ENCODE assay signal across 13 mouse cellular contexts in the genomic region with DNA sequence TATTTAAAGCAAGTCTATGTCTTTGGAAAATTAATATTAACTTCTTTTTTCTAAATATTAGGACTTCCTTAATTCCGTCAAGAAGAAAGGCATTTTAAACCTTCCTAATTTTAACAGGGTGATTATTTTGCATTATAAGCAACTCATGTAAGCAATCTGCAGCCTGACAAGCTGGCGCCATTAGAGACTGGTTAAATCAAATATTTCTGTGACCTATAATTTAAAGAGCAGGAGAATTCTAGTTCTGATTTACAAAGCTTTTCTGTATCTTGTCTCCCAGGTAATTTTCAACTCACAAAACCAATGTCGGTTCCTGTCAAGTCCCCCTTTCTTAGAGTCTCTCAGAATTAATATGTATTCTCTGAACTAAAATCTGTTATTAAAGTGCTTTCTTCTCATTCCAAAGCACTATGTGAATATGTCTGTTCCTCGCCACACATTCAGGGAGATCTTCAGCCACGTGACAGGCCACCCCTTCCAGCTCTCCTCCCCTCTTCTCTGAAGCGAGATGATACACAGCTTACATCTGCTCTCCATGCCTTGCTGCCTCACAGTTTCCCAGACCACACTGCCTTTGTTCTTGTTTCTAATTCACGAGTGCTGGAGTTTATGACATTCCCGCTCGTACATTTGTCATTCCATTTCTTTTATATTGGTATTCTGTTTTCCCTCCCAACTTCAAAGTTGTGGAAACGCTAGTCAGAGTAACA.
DNase-seq lines count a peak whose midpoint lies in the region; ATAC-seq lines count a peak whose summit lies in the region.
"Had no signal": no experiment of that assay in that cellular context is flagged by ENCODE, and none has a peak within 500 bp of the region (broad histone marks: within the 10 kb centered on the region; RNA-seq: fewer than 3 reads in every experiment).

No protein-coding gene starts in this region.

- no peaks in the 10 kb centered on the region for H3K9me3 ChIP-seq in forebrain, embryonic 16.5 days (ENCODE audit: control insufficient read depth, low read length)
- H3K9me3 ChIP-seq in midbrain, embryonic 12.5 days: no peaks in the 10 kb centered on the region
- H3K9me3 ChIP-seq: heart, embryonic 15.5 days had no signal

- no peak overlapping the region for H3K4me3 ChIP-seq in forebrain, embryonic 16.5 days (replicated peaks; ENCODE audit: low read length)
- H3K4me3 ChIP-seq in midbrain, embryonic 12.5 days: no peak overlapping the region
- H3K4me3 ChIP-seq: heart, embryonic 15.5 days had no signal

- no peak overlapping the region for H3K9ac ChIP-seq in forebrain, embryonic 16.5 days (replicated peaks; ENCODE audit: low read depth, low read length)
- H3K9ac ChIP-seq in midbrain, embryonic 12.5 days (replicated peaks): no peak overlapping the region
- H3K9ac ChIP-seq: heart, embryonic 15.5 days had no signal

- no peak overlapping the region; the same call in 1 of the 2 replicates for H3K4me2 ChIP-seq in forebrain, embryonic 16.5 days (ENCODE audit: low read length)
- no peak overlapping the region for H3K4me2 ChIP-seq in midbrain, embryonic 12.5 days (replicated peaks)
- H3K4me2 ChIP-seq: heart, embryonic 15.5 days had no signal

- 40% methylated on average over 10 of the region's 10 CpGs for WGBS in forebrain, embryonic 16.5 days
- WGBS in midbrain, embryonic 12.5 days: 55% methylated on average over 10 of the region's 10 CpGs

- peak; percentile 93 for ATAC-seq in forebrain, embryonic 16.5 days
- peak; percentile 63; the same call in 1 of the 2 replicates for ATAC-seq in midbrain, embryonic 12.5 days (ENCODE audit: low FRiP score, low read depth)
- no peak for ATAC-seq in activated CD4-positive, CD25-positive, alpha-beta regulatory T cell, adult 4 months

- no peak overlapping the region for H3K27ac ChIP-seq in forebrain, embryonic 16.5 days (ENCODE audit: low read length)
- H3K27ac ChIP-seq in midbrain, embryonic 12.5 days (replicated peaks): no peak overlapping the region
- H3K27ac ChIP-seq: heart, embryonic 15.5 days; kidney, postnatal 0 days had no signal

- 0 out of 2 replicates have a peak, but pooled peaks cover 3% of the 10 kb centered on the region for H3K4me1 ChIP-seq in forebrain, embryonic 16.5 days (replicated peaks; ENCODE audit: control insufficient read depth, insufficient read depth, low read length)
- peaks cover 3% of the 10 kb centered on the region; the same call in 1 of the 2 replicates for H3K4me1 ChIP-seq in midbrain, embryonic 12.5 days
- H3K4me1 ChIP-seq: heart, embryonic 15.5 days had no signal

- DNase-seq in Muller cell, postnatal 12 days (ENCODE audit: inconsistent ontology term): peak; percentile 36
- DNase-seq in cerebellum, postnatal 14 days: peak; percentile 72 to 74
- DNase-seq in spleen, postnatal 14 days (ENCODE audit: low spot score in 2 of 2): no peak
- no peak for DNase-seq in adrenal gland, adult 8-10 months
- DNase-seq in urinary bladder, adult 18-20 months (ENCODE audit: low spot score in 2 of 2): no peak
- DNase-seq: lung, adult 18-20 months; thymus, adult 18-20 months had no signal

- H3K27me3 ChIP-seq in forebrain, embryonic 16.5 days (replicated peaks; ENCODE audit: control insufficient read depth, insufficient read depth, low read length): no peaks in the 10 kb centered on the region
- no peaks in the 10 kb centered on the region for H3K27me3 ChIP-seq in midbrain, embryonic 12.5 days
- H3K27me3 ChIP-seq: CH12.LX; heart, embryonic 15.5 days had no signal

- H3K36me3 ChIP-seq in forebrain, embryonic 16.5 days (ENCODE audit: control insufficient read depth, insufficient read depth): no peaks in the 10 kb centered on the region
- H3K36me3 ChIP-seq in midbrain, embryonic 12.5 days: no peaks in the 10 kb centered on the region
- H3K36me3 ChIP-seq: heart, embryonic 15.5 days had no signal

Comparison
In these comparisons a context has a peak if more than half of its experiments do, and no peak if none do; other contexts are left out.
1. DNase-seq: peak in Muller cell, postnatal 12 days (single experiment) and cerebellum, postnatal 14 days (2 of 2); none in spleen, postnatal 14 days (0 of 2), adrenal gland, adult 8-10 months (single experiment) and urinary bladder, adult 18-20 months (0 of 2).